Mouse (Mus musculus) liver, adult (tissue): ENCODE measurements around the gene Mrpl3.

Experiments used
- GATA4 ChIP-seq: IDR thresholded peaks from 2 replicates; pipeline ENCODE4 v1.6.1; 2014; ENCODE audit warnings: mild to moderate bottlenecking, low read length; ENCODE audit not compliant: insufficient replicate concordance

Gene Mrpl3

DNA sequence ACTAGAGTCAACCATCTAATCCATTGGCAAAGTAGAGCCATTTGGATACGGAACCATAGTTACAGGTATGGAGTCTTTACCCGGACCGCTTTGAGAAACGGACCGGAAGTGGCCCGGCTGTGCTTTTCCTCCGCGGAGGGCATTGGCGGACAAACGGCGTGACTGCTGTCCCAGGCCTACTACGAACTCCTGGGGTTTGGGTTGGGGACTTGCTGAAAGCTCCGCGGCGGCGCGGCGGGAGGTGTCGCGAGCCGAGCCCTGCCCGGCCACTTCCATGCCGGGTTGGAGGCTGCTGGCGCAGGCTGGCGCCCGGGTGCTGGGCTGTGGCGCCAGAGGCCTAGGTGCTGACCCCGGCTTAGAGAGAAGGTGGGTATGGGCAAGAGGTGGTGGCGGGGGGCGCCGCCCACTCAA lies at the start of gene Mrpl3:
Gene Mrpl3 (plus strand): TSS at position 93 of the 411 bp plus-strand sequence.
- no peak for TF ChIP-seq GATA4

DNA sequence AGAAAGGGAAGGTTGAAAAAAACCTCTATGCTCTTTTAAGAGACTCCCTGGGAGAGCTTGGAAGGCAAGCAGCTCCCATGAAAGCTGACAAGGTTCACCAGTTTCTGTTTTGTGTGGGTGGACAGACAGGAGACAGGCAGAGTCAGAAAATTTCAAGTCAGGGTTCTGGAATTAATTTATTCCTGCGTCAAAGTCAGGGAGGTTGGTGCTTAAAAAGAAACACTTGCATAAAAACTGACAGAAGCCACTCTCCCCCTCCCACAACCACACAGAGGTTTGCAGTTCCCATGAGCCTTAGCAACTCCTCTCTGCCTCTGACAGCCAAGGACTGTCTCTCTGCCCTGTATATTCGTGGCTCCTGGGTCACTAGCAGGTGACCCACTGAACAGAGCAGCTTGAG lies 42.3 kb upstream of the Mrpl3 start:
- no peak for TF ChIP-seq GATA4

DNA sequence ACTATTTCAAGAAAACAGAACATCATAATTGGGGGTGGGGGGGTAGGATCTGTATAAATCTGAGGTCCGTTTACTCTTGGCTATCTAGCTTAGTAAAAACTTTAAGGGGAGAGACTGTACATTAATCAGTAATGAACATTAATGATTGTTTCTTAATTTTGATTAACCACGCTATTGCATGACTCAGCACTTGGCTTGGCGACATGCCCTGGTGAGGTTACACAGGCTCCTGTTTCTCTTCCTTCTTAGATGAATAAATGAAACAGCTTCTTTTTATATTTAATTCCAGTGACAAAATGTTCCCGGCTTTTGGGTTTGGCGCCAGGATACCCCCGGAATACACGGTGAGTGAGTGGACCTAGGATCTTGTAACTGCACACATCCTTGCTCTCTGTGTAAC lies 34.9 kb upstream of the Mrpl3 start:
- no peak for TF ChIP-seq GATA4

DNA sequence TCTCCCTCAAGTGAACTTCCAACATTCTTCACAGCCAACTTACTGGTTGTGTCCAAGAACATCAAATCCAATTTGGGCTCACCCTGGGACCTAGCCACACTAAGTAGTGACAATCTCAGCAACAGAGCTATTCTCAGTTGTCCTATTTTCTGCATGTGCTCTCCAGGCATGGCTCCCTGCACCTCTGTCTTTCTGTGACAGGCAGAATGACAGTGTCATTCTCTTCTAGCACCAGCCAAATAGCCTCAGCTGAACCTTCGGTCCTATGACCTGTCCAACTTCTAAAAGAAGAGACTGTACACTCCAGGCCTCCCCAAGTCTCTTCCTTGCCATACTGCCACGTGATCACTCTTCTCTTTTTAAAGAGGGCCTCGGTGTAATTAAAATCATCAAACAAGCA lies 24.7 kb upstream of the Mrpl3 start:
- TF ChIP-seq GATA4: no peak

DNA sequence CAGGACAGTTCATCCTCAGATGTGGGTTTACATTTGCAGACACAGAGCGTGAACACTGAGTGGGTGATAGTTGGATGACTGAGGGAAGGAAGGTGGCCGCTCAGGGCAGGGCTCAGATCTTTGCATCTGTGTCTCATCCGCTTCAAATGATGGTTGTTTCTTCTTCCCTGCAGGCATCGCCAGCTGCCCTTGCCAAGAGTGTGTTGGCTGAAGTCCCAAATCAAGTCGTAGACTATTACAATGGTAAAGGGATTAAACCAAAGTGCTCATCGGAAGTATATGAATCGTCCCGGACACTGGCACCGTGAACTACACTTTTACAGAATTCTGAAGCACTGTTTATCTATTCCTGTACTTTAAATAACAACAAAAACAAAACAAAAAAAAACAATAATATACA lies 20.5 kb upstream of the Mrpl3 start:
- TF ChIP-seq GATA4: no peak

DNA sequence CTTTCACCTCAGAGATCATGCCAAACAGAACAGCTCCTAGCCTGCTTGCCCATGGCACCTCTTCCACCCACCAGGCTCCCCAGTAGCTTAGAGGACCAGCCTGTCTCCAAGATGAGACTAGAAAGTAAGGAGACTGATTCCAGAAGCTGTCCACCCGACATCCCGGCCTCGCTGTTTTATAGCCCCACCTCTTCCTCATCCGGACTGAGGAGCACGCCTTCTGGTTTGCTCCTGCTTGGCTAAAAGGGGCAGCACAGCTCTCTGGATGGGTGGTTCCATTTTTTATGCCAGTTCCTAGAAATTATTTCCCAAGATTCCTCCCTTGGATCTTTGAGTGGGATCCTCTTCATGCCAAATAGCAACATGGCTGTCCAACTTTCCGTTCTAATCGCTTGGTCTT lies 19.4 kb upstream of the Mrpl3 start:
- TF ChIP-seq GATA4: no peak

DNA sequence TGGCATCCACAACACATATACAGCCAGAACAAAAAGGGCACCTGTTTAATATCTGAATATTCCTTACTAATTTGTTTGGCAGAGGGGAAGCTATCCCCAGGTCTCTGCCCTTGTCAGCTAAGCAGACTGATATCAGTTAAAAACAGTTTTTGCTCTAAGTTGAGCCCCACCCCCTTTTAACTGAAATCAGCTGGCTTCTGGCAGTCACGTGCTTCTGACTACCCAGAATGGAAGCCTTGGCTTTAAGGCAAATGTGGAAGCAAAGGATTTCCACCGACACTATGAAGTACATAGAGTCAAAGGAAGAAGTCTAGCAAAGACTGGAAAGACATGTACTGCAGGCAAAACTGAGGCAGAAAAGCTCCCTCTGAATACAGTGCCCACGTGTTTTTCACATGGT lies 15.2 kb upstream of the Mrpl3 start:
- no peak for TF ChIP-seq GATA4

DNA sequence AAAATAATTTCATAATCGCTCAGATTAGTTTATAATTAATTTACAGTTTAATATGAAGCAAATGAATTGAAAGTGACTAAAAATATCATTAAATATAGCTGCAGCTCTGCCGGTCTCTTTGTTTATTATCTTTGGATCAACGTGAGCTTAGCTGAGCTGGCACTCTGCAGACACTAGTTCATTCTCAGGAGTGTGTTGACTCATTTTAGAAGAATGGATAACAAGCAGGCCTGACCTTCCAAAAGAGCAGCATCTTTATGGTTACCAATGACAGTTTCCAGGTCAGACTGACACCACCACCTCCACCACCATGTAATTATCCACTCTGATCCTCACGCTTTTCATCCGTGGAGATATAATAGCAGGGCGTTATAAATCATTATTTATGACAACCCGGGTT lies 7.0 kb upstream of the Mrpl3 start:
- TF ChIP-seq GATA4: no peak

DNA sequence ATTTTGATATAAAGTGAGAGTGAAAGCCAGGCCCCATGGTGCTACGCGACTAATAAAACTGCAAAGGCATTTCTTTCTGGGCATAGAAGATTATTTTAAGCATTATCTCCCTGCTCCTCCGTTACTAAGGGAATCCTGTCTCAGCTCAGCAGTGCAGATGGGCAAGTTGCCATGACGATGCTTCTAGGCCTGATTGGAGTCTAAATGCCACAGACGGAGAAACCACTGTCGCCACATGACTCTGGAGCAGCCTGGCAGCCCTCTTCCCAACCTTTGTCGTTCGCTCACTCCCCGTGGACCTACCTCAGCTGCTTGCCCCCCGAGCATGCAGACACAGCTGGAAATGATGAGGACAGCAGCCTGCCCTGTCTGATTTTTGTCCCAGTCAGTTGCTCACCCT lies 4.7 kb upstream of the Mrpl3 start:
- TF ChIP-seq GATA4: no peak

DNA sequence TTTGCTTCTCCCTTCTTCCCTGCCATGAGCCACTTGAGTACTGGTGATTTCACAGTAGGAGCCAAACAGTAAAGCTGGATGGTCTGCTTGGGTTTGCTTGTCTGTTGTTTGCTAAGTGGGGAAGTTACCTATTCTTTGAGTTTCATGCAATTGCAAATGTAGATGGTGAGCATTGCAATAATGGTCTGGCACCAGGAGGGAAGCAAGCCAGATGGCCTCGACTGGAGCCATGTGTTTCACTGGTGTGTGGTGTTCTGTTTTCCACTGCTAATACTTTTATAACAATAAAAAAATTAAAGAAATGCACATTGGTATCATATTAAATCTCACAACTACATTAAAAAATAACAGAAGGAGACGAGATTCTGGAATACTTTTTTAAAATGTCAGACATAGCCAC lies 3.4 kb upstream of the Mrpl3 start:
- no peak for TF ChIP-seq GATA4

DNA sequence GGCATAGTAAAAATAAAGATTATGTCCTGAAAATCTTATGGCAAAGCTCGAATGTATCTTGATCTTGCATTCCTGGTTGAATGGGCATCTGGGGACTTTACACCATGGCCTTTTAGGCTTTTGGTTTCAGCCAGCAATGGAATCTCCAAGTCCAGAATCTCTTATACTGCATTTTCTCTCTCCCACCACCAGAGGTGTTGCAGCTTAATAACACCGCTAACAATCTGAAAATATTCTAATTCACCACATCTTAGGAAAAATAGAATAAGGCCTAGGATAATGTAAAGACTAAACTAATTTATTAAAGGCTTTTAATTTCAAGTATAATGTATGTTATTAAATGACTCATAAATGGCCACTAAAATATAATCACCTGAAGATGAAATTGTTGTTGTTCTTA lies 2.8 kb upstream of the Mrpl3 start:
- TF ChIP-seq GATA4: no peak

DNA sequence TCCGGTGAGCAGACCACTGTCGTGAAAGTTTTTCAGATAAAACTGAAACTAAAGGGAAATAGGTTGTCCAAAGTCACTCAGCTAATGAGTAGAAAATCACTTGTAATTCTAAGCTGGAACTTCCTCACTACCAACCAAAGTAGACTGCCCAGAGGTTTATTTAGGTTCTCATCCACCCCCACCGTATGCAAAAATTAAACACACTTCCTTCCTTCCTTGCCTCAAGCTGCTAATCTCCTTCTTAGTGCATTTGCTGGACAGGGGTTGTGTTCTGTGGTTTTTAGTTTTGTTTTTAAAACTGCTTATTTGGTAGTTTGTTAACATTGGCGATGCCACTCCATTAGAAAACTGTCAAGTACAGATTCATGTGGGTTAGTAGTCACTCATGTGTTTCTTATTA lies 773 bp downstream of the Mrpl3 start:
- no peak for TF ChIP-seq GATA4

DNA sequence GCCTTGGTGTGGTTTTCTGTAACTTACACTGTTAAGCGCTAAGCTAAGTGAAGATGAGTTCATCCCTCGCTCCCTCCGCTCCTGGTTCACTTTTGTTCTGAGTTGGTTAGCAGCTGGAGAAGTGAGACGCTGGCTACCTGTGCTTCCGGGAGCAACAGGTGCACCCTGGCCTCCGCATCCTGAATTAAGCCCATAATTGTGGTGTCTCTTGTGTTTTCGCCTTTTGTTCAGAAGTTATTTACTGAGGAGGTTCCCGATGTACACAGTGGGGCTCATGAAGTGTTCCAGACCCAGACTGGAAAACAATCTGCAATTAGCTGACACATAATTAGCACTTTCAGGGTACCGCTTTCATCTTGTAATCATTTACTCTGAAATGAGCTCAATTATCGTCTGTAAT lies 16.1 kb downstream of the Mrpl3 start:
- TF ChIP-seq GATA4: no peak

DNA sequence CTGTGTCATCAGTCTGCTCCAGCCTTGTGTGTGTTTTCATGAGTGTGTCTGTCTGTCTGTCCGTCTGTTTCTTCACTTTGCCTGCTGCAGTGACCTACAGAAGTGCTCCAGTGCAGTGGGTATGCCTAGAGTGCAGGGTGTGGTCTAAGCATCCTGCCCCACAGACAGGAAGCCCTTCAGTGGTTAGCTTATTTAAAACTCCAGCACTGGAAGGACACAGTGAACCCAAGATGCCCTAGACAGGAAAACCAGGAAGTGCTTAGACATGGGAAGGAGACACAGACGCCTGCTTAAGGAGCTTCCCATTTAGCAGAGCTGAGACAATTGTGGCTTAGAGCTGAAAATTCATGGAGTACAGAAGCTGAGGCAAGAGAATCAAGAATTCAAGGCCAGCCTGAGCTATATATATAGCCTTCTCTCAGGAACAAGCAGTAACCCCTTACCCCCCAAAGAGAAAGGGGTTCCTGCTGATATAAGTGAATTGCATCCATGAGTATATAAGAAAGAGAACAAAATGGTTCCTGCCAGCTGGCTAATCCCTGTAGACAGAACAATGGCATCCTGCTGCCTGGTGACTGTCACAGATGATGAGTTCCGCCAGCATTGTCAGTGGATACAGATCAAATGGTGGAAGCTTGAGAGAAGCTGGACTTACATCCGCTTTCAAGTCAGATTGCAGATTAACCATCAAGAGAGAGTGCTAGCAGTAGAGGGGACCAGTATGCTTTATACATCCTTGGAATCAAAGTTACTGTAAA lies 20.1 kb downstream of the Mrpl3 start:
- no peak for TF ChIP-seq GATA4

DNA sequence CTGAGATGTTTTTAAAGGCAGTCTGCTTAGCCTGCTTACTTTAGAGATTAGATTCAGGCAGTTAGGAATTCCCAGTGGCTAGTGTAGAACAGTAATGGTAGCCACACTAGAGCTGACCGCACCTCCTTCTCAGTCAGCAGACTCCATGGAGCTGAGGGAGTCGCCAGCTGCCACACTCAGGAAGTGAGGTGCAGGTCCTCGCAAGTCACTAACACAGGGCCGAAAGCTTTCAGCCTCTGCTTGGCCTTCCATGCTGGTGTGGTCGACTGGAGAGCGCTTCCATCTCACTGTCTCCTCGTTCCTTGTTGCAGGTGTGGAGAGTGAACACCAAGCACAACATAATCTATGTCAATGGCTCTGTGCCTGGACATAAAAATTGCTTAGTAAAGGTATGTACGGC lies 21.8 kb downstream of the Mrpl3 start:
- no peak for TF ChIP-seq GATA4

DNA sequence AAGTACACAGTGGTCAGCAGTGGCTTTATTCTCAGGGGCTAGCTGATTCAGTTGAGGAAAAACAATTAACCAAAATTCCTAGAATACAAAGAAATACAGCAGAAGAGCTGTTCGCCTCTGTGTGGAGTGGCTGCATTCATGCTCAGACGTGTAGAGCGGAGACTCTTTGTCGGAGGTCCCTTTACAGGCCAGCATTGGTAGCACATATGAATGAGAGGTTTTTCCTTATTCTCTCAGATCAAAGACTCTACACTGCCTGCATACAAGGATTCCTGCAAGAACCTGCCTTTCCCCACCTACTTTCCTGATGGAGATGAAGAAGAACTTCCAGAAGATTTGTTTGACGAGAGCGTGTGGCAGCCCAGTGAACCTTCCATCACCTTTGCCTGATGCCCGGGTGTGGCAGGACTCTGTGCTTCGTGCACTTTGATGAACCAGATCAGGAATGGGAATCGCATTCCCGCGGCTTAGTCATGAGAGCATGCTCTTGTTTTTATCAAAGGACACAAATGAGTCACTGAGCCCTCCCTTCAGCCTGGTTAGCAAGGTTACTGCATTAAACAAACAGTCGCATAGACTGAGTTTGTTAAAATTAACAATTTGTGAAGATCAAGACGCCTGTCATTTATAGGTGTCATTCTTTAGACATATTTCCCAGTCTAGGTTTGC lies 23.9 kb downstream of the Mrpl3 start:
- TF ChIP-seq GATA4: no peak

DNA sequence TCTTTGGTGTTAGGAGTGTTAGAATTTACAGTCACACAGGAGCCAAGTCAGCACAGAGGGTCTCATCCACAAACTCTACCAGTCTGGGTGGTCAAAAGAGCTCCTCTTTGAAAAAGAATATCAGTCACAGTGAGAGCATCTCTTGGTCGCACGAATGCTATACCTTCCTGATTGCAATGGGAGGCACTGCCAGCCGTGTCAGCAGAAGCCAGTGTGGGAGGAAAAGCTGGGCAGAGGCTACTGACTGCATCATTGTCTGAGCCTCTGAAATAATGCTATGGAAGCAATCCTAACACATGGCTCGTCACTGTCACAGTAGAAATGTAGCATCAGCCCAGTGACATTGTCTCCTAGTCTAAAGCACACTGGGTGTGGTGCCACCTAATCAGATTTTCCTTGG lies 25.4 kb downstream of the Mrpl3 start:
- no peak for TF ChIP-seq GATA4

DNA sequence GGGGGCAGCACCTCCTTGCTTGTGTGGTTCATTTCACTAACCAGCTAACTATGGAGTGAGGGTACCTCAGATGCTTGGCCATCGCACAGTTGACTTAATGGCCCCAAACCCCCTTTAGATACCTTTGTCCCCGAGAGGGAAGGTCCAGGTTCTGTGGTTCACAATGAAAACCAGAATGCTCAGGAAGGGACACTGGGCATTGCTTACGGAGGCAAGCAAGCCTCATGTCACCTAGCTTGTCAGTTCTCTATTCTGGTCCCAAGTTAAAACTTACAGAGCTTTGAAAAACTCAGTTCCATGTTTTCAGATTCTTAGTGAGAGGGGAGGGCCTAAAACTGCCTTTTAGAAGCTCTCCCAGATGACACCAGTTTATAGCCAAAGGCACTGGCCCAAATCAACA lies 27.2 kb downstream of the Mrpl3 start:
- no peak for TF ChIP-seq GATA4
